Mouse (Mus musculus) limb, embryonic 13.5 days (tissue): ENCODE results near the gene Tsga10. TPM values are rescaled to one million over a fixed set of nuclear protein-coding genes. Genes with fewer than 3 reads are reported as not detected.

ENCODE experiments used
- ATAC-seq: fragments of 200-750 bp; cut with Nextera tagmentation; 2 replicates; pipeline ENCODE4 v1.8.0; 2017; ENCODE audit warnings: low read depth, moderate number of reproducible peaks, moderate TSS enrichment; ENCODE audit not compliant: low FRiP score
- H3K27ac ChIP-seq: fragments of 300-500 bp; sonication (generic); 2 replicates; pipeline ENCODE4 v1.5.1; 2015; ENCODE audit warnings: inconsistent platforms, mild to moderate bottlenecking, moderate library complexity
- H3K27me3 ChIP-seq: fragments of 300-500 bp; sonication (generic); 2 replicates; pipeline ENCODE4 v1.6.1; 2015; ENCODE audit warnings: mild to moderate bottlenecking, inconsistent platforms
- H3K36me3 ChIP-seq: fragments of 300-500 bp; sonication (generic); 2 replicates; pipeline ENCODE4 v1.6.1; 2015; ENCODE audit warnings: inconsistent platforms, mild to moderate bottlenecking, moderate library complexity
- H3K4me1 ChIP-seq: fragments of 300-500 bp; sonication (generic); 2 replicates; pipeline ENCODE4 v1.6.1; 2015; ENCODE audit warnings: inconsistent platforms
- H3K4me2 ChIP-seq: fragments of 300-500 bp; sonication (generic); replicated peaks from 2 replicates; pipeline ENCODE4 v1.6.1; 2015; ENCODE audit warnings: inconsistent platforms, mild to moderate bottlenecking, moderate library complexity
- H3K4me3 ChIP-seq: fragments of 300-500 bp; sonication (generic); 2 replicates; pipeline ENCODE4 v1.5.1; 2015; ENCODE audit warnings: moderate library complexity, mild to moderate bottlenecking, inconsistent platforms
- H3K9ac ChIP-seq: fragments of 300-500 bp; sonication (generic); 2 replicates; pipeline ENCODE4 v1.6.1; 2015; ENCODE audit warnings: mild to moderate bottlenecking, inconsistent platforms
- H3K9me3 ChIP-seq: fragments of 300-500 bp; sonication (generic); 2 replicates; pipeline ENCODE4 v1.6.1; 2016; ENCODE audit warnings: inconsistent platforms
- WGBS: fragments of 180-500 bp; shearing (Covaris S2); methylation state at CpG from one replicate; pipeline ENCODE4 v1.1.7; 2015; 5-methylcytosine and 5-hydroxymethylcytosine counted together
- polyA plus RNA-seq: library from polyadenylated mRNA; unstranded; fragments of >200 nt; fragmentation: Nextera tagmentation; extraction: Ambion mirVana; gene quantifications from 2 replicates; pipeline ENCODE4 v1.2.1, GENCODE M21; 2015

Tsga10 gene
- 5.8 and 7.5 TPM in 2 replicates for polyA plus RNA-seq

DNA sequence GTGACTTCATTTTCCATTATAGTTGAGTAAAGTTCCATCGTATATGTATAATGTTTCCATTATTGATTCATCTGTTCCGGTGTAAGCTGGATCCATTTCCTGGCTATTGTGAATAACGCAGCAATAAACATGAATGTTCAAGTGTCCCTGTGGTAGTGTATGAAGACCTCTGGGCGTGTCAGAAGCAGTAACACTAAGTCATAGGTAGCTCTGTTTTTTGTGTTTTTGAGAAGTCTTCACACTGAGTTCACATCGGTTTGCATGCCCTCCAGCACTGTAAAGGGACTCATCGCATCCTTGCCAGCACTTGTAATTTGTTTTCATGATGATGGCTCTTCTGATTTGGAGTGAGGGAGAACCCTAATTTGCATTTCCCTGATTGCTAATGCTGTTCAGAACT is at the start of gene Tsga10:
Gene Tsga10 (minus strand): TSS at position 144 of the 400 bp plus-strand sequence.
- Histone ChIP-seq H3K27ac (peak within 1 kb of the TSS; percentile 70), H3K9ac (peak within 1 kb of the TSS; percentile 69), H3K4me2 (peak within 1 kb of the TSS; percentile 78), H3K27me3 (peaks cover 7% of the 10 kb centered on the region; the same call in 1 of the 2 replicates), H3K4me3 (peak within 1 kb of the TSS; percentile 68), H3K36me3 (no peaks in the 10 kb centered on the region), H3K4me1 (peaks cover 8% of the 10 kb centered on the region), H3K9me3 (no peaks in the 10 kb centered on the region; the same call in 1 of the 2 replicates)
- WGBS, result 84% methylated on average over 6 of the region's 6 CpGs
- no peak for ATAC-seq

DNA sequence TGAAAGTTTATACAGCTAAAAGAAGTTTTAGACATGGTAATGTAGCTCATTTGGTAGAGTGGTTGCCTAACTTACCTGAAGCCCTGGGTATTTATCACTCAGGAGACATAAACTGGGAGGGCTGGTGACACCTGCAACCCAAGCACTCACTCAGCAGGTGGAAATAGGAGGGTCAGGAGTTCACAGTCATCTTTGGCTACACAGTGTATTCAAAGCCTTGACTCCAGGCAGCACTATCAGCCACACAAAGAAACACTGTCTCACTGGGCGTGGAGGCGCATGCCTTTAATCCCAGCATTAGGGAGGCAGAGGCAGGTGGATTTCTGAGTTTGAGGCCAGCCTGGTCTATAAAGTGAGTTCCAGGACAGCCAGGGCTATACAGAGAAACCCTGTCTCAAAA is 46.5 kb upstream of the Tsga10 start:
- Histone ChIP-seq H3K4me1 (no peaks in the 10 kb centered on the region), H3K4me2 (no peak overlapping the region), H3K36me3 (no peaks in the 10 kb centered on the region), H3K4me3 (no peak overlapping the region), H3K27me3 (peaks cover 5% of the 10 kb centered on the region), H3K9me3 (no peaks in the 10 kb centered on the region), H3K27ac (no peak overlapping the region), H3K9ac (no peak overlapping the region)
- 83% methylated on average over 2 of the region's 2 CpGs for WGBS
- ATAC-seq, result no peak

DNA sequence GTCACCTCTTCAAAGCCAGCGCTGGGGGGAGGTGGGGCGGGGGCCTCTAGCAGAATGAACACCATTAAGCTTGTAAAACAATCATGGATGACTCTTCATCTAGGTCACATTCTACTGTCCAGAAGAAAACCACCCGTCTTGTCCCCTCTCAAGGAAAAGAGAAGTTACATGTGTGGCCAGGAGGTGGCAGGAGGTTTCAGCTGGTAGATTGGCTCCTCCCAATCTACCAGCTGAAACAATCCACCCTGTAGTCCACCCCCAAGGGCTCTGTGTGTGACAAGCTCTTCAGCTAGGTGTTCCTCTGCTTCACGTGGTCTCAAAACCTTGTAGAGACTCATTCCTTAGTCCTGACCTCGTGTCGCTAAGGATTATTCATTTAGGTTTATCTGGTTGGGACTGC is 36.9 kb upstream of the Tsga10 start:
- no peaks in the 10 kb centered on the region for H3K27me3 ChIP-seq
- WGBS, result 38% methylated on average over 6 of the region's 6 CpGs

DNA sequence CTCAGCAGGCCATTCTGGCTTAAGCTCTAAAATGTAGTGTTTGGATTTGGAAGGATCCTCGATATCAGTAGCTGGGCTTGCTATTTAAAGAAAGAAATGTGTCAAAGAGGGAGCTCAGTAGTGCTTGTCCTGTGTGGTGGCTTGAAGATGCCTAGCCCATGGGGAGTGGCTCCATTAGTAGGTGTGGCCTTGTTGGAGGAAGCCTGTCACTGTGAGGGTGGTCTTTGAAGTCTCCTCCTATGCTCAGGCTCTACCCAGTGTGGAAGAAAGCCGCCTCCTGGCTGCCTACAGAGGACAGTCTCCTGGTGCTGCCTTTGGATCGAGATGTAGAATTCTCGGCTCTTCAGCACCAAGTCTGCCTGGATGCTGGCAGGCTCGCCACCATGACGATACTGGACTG is 34.1 kb upstream of the Tsga10 start:
- 43% methylated on average over 6 of the region's 6 CpGs for WGBS

More for the DNA sequence above, 36.9 kb upstream of the Tsga10 start:
- no peak overlapping the region for H3K9ac ChIP-seq
- no peak for ATAC-seq
- H3K27ac ChIP-seq, result no peak overlapping the region
- no peaks in the 10 kb centered on the region for H3K9me3 ChIP-seq
- H3K36me3 ChIP-seq, result peaks cover 24% of the 10 kb centered on the region
- no peak overlapping the region for H3K4me2 ChIP-seq
- H3K4me3 ChIP-seq, result no peak overlapping the region
- H3K4me1 ChIP-seq, result no peaks in the 10 kb centered on the region

DNA sequence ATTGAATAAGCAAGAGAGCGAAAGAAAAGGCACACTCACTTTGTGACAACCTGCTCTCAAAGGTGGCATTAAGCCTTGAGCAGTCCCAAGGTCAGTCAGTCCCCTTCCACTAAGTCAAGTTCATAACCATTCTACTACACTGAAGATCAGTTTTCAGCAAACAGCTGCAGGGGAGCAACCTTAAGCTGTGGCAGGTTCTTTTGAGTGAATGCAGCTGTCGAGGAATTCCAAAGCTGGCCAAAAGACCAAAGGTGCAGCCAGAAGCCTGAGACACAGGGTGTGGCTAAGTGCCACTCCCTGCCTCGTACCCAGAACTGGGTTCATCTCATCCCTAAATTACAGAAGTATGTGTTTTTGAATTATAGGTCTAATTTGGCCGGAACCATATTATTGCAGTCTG is 33.6 kb upstream of the Tsga10 start:
- Histone ChIP-seq H3K4me2 (no peak overlapping the region), H3K4me1 (no peaks in the 10 kb centered on the region), H3K36me3 (peaks cover 54% of the 10 kb centered on the region), H3K9me3 (no peaks in the 10 kb centered on the region), H3K27me3 (no peaks in the 10 kb centered on the region), H3K9ac (no peak overlapping the region), H3K27ac (no peak overlapping the region), H3K4me3 (no peak overlapping the region)
- 75% methylated on average over 4 of the region's 4 CpGs for WGBS
- no peak for ATAC-seq

More for the DNA sequence above, 34.1 kb upstream of the Tsga10 start:
- no peak overlapping the region for H3K27ac ChIP-seq
- H3K27me3 ChIP-seq, result no peaks in the 10 kb centered on the region
- no peak overlapping the region for H3K9ac ChIP-seq
- no peak overlapping the region for H3K4me3 ChIP-seq
- peaks cover 50% of the 10 kb centered on the region for H3K36me3 ChIP-seq
- H3K4me1 ChIP-seq, result no peaks in the 10 kb centered on the region
- H3K4me2 ChIP-seq, result no peak overlapping the region
- ATAC-seq, result no peak
- no peaks in the 10 kb centered on the region for H3K9me3 ChIP-seq

DNA sequence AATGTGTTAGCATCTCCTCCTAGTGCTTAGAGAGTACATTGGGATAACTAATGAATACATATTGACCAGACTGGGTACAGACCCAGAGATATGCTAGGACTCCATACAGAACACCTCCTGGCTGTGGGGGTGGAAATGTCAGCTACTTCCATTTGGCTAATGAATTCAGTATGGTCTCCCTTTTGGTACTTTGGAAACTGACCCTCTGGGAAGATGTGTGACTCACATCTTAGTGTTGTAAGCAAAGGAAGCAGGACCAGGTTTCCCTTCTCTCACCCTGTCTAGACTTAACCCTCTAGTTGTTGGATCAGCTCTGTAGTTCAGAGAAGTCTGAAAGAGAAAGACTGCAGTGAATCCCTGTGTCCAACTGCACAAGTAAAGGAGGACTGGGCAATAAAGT is 28.4 kb upstream of the Tsga10 start:
- Histone ChIP-seq H3K4me1 (peaks cover 13% of the 10 kb centered on the region), H3K9me3 (no peaks in the 10 kb centered on the region), H3K9ac (no peak overlapping the region), H3K27ac (no peak overlapping the region), H3K36me3 (peaks cover 57% of the 10 kb centered on the region), H3K4me3 (no peak overlapping the region), H3K4me2 (no peak overlapping the region), H3K27me3 (no peaks in the 10 kb centered on the region)
- no peak for ATAC-seq

DNA sequence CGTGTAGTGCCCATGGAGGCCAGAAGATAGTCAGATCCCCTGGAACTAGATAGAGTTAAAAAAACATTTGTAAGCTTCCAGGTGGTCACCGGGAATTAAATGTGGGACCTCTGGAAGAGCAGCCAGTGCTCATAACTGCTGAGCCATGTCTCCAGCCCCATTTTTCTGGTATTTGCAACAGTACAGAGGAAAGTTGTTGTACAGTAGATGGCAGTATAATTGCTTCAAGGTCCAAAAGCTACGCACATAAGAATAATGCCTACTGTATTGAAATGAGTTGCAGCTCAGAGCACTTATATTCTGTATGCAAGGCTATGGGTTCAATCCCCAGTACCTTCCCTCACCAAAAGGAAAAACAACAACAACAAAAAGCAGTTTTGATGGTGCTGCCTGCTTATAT is 25.2 kb upstream of the Tsga10 start:
- H3K4me1 ChIP-seq, result peaks cover 19% of the 10 kb centered on the region
- peak overlapping the region; percentile 75; the same call in 1 of the 2 replicates for H3K9ac ChIP-seq
- WGBS, result 70% methylated on average over 3 of the region's 3 CpGs
- no peak overlapping the region for H3K27ac ChIP-seq
- H3K9me3 ChIP-seq, result no peaks in the 10 kb centered on the region
- ATAC-seq, result no peak
- peaks cover 28% of the 10 kb centered on the region for H3K36me3 ChIP-seq
- no peaks in the 10 kb centered on the region for H3K27me3 ChIP-seq
- H3K4me2 ChIP-seq, result peak overlapping the region; percentile 89
- H3K4me3 ChIP-seq, result peak overlapping the region; percentile 69

DNA sequence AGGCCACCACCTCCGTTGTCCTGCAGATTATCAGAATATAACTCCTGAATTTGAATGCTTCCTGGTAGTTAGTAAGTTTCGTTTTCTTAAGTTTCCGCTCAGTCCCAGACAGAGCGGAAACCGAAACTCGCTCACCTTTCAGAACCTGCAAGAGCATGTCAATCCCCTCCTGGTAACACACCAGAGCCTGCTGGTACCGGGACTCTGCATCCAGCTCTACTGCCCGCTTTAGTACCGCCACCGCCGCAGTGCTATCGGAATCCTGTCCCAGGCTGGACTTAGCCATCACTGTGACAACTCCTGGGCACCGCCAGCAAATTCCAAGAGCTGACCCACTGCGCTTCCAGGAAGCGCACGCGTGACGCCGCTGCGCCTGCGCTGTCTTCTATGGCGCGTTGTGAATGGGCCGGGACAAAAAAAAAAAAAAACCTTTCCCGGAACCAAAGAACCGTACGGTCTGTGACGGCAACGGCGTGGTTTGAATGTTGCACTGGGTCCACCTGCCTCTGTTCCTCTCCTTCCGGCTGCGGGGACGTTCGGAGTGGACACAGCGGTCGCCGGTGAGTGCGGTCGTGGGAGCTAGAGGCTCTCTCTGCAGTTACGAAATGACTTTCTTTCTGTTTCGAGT is 23.9 kb upstream of the Tsga10 start, which contains the start of the genes Mitd1 and Mrpl30:
Gene Mitd1 (minus strand): TSS at position 387 of the 628 bp plus-strand sequence.
Gene Mrpl30 (plus strand): TSS at position 453 of the 628 bp plus-strand sequence.
- ATAC-seq, result peak; percentile 92

DNA sequence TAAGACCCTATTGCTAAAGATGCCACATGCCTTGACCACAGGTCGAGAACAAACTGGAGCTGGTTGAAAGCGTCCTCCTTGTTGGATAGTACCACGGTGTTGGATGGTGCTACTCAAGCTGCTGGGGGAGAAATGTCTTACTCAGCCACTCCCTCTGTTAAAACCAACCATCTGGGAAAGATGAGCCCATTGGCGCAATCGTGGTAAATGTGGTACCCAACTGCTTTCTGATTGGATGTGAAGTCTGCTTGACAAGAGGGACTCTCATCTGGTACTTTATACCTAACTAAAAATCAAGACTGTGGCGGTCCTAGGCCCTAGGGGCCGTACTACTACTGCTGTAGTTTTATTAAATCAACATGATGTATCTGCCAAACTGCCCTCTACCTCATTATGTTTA is 23.0 kb upstream of the Tsga10 start:
- no peak for ATAC-seq
- H3K9me3 ChIP-seq, result no peaks in the 10 kb centered on the region
- 77% methylated on average over 7 of the region's 7 CpGs for WGBS
- H3K4me1 ChIP-seq, result peaks cover 19% of the 10 kb centered on the region
- H3K27ac ChIP-seq, result no peak overlapping the region
- peak overlapping the region; percentile 89 for H3K4me2 ChIP-seq
- H3K9ac ChIP-seq, result peak overlapping the region; percentile 75
- peaks cover 13% of the 10 kb centered on the region for H3K36me3 ChIP-seq
- no peaks in the 10 kb centered on the region for H3K27me3 ChIP-seq
- H3K4me3 ChIP-seq, result peak overlapping the region; percentile 69

More for the DNA sequence above, 23.9 kb upstream of the Tsga10 start, which contains the start of the genes Mitd1 and Mrpl30:
- H3K27me3 ChIP-seq, result no peaks in the 10 kb centered on the region
- no peaks in the 10 kb centered on the region for H3K9me3 ChIP-seq
- H3K27ac ChIP-seq, result peak within 1 kb of the TSS; percentile 61
- H3K4me2 ChIP-seq, result peak within 1 kb of the TSS; percentile 89
- H3K4me1 ChIP-seq, result peaks cover 19% of the 10 kb centered on the region
- under 1% methylated on average over 41 of the region's 41 CpGs for WGBS
- peaks cover 16% of the 10 kb centered on the region for H3K36me3 ChIP-seq
- H3K9ac ChIP-seq, result peak within 1 kb of the TSS; percentile 75
- peak within 1 kb of the TSS; percentile 69 for H3K4me3 ChIP-seq

DNA sequence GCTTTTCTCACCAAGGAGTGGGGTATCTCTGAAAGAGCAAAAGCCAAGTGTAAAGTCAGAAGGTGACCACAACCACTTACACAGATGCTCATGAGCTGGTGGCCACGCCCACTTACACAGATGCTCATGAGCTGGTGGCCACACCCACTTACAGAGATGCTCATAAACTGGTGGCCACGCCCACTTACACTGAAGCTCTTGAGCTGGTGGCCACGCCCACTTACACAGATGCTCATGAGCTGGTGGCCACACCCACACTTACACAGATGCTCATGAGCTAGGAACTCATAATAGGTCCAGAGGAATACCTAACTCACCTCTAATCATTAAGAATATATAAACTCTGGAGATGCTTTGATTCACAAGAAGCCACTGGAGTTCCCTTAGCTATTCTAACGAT is 18.2 kb upstream of the Tsga10 start:
- 75% methylated on average over 4 of the region's 4 CpGs for WGBS
- ATAC-seq, result no peak
- H3K36me3 ChIP-seq, result peaks cover 48% of the 10 kb centered on the region

DNA sequence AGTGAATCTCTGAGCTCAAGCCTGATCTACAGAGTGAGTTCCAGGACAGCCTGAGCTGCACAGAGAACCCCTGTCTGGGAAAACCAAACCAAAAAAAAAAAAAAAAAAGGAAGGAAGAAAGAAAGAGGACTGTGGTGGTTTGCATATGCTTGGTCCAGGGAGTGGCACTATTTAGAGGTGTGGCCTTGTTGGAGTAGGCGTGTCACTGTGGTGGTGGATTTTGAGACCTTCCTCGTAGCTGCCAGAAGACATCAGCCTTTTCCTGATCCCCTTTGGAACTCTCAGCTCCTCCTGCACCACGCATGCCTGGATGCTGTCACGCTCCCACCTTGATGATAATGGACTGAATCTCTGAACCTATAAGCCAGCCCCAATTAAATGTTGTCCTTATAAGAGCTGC is 17.2 kb upstream of the Tsga10 start:
- Histone ChIP-seq H3K4me3 (no peak overlapping the region), H3K4me2 (no peak overlapping the region), H3K9ac (no peak overlapping the region), H3K4me1 (no peaks in the 10 kb centered on the region), H3K36me3 (peaks cover 59% of the 10 kb centered on the region), H3K27me3 (no peaks in the 10 kb centered on the region), H3K9me3 (no peaks in the 10 kb centered on the region), H3K27ac (no peak overlapping the region)
- 94% methylated on average over 4 of the region's 4 CpGs for WGBS
- no peak for ATAC-seq

More for the DNA sequence above, 18.2 kb upstream of the Tsga10 start:
- H3K4me1 ChIP-seq, result peaks cover 5% of the 10 kb centered on the region
- no peak overlapping the region for H3K9ac ChIP-seq
- H3K4me3 ChIP-seq, result no peak overlapping the region
- H3K4me2 ChIP-seq, result no peak overlapping the region
- H3K27ac ChIP-seq, result no peak overlapping the region
- H3K27me3 ChIP-seq, result no peaks in the 10 kb centered on the region
- H3K9me3 ChIP-seq, result no peaks in the 10 kb centered on the region

DNA sequence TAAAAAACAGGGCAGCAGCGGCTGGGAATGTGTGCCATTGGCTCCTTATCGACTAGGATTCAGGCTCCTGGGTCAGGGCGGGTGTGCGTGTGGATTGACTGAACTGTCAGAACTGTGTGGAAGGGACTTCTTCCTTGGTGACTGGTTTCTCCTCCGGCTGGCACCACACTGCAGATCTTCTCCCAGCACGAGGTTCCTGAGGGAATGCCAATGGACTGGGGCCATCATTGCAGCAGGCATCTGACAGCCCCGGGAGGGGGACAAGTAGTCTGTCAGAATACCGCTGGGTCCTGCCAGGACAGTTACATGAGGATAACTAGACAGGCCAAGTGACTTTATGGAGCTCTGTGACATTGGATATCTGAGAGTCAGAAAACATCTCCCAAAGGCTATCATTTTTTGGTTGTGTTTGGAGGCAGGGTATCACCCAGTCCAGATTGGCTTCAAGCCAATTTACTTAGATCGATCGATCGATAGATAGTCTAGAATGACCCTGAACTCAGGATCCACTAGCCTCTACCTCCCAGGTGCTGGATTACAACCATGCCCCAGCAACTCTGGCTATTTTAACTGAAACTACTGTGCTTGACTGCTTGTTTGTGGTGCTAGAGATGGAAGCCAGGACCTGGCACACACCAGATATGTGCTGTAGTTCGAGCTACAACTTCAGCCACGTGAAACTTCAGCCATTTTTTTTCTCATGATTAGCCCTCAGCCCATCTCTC is 11.7 kb upstream of the Tsga10 start:
- 95% methylated on average over 13 of the region's 13 CpGs for WGBS
- H3K4me1 ChIP-seq, result peaks cover 3% of the 10 kb centered on the region; the same call in 1 of the 2 replicates
- H3K9ac ChIP-seq, result no peak overlapping the region
- H3K4me2 ChIP-seq, result no peak overlapping the region
- H3K9me3 ChIP-seq, result peaks cover 10% of the 10 kb centered on the region
- no peak overlapping the region for H3K4me3 ChIP-seq
- no peak overlapping the region for H3K27ac ChIP-seq
- peaks cover 77% of the 10 kb centered on the region for H3K36me3 ChIP-seq
- no peak for ATAC-seq
- no peaks in the 10 kb centered on the region for H3K27me3 ChIP-seq
